Mouse (Mus musculus): ENCODE results near the gene Tnks2.

GRCm38 (mm10) chr19:36789873-36790733 lies 43.9 kb upstream of the Tnks2 start:
- TF ChIP-seq CTCF (IDR thresholded peaks at IDR 0.05; ENCODE audit: low read depth) (no peak), EP300 (optimal IDR thresholded peaks at IDR 0.05) (no peak)
